Mouse (Mus musculus) MEL (cell line): Measurements from ENCODE around the gene Ccdc170. TPM values are rescaled to one million over a fixed set of nuclear protein-coding genes. Genes with fewer than 3 reads are reported as not detected.
A peak's percentile ranks its signal among the peaks of the same experiment; 100 is the strongest.
"Not testable (repeated sequence)": the region's sequence is repeated elsewhere in the genome, so short reads cannot be mapped to it uniquely, and the experiment has no call there.

Source experiments
- DNase-seq: peaks from one replicate; pipeline ENCODE4 v3.0.0; 2011; ENCODE audit warnings: low read depth, low spot score
- H3K27ac ChIP-seq: 2 replicates; pipeline ENCODE4 v1.5.1; 2012; ENCODE audit warnings: low read depth, mild to moderate bottlenecking, control low read depth, low read length, moderate library complexity; ENCODE audit not compliant: control insufficient read depth
- H3K27me3 ChIP-seq, 2 experiments: fragments of 150-350 bp in 1 of 2; sonication (generic) in 1 of 2; 2 replicates each; pipeline ENCODE4 v1.6.1; 2012; ENCODE audit warnings: low read length in 2 of 2, mild to moderate bottlenecking in 2 of 2, improper control_type of control experiment in 1 of 2, moderate library complexity in 1 of 2; ENCODE audit not compliant: insufficient read depth in 2 of 2, control insufficient read depth in 1 of 2
- H3K36me3 ChIP-seq, 2 experiments: 2 replicates each; pipeline ENCODE4 v1.6.1; 2012 to 2014; ENCODE audit warnings: low read length in 2 of 2, improper control_type of control experiment in 1 of 2, inconsistent platforms in 1 of 2, mild to moderate bottlenecking in 1 of 2; ENCODE audit not compliant: insufficient read depth in 2 of 2, control insufficient read depth in 1 of 2
- H3K4me1 ChIP-seq, 2 experiments: fragments of 150-350 bp in 1 of 2; sonication (generic) in 1 of 2; 2 replicates each; pipeline ENCODE4 v1.6.1; 2012; ENCODE audit warnings: low read length in 2 of 2, improper control_type of control experiment in 1 of 2, mild to moderate bottlenecking in 1 of 2; ENCODE audit not compliant: insufficient read depth in 2 of 2, control insufficient read depth in 1 of 2
- H3K4me3 ChIP-seq, 2 experiments: fragments of 150-350 bp in 1 of 2; sonication (generic) in 1 of 2; 2 replicates each; pipeline ENCODE4 v1.5.1; 2012; ENCODE audit warnings: low read depth in 2 of 2, low read length in 2 of 2, mild to moderate bottlenecking in 2 of 2, moderate library complexity in 2 of 2, control low read depth in 1 of 2, improper control_type of control experiment in 1 of 2; ENCODE audit not compliant: control insufficient read depth in 1 of 2, insufficient read depth in 1 of 2
- H3K79me2 ChIP-seq: 2 replicates; pipeline ENCODE4 v1.6.1; 2012; ENCODE audit warnings: mild to moderate bottlenecking, low read length, moderate library complexity; ENCODE audit not compliant: control insufficient read depth, poor library complexity, insufficient read depth
- H3K9ac ChIP-seq: 2 replicates; pipeline ENCODE4 v1.6.1; 2012; ENCODE audit warnings: low read depth, mild to moderate bottlenecking, control low read depth, low read length, moderate library complexity; ENCODE audit not compliant: control insufficient read depth, poor library complexity, severe bottlenecking
- H3K9me3 ChIP-seq: fragments of 150-350 bp; sonication (generic); replicated peaks from 2 replicates; pipeline ENCODE4 v1.6.1; 2012; ENCODE audit warnings: mild to moderate bottlenecking, low read length, improper control_type of control experiment, moderate library complexity; ENCODE audit not compliant: insufficient read depth
- BHLHE40 ChIP-seq: IDR thresholded peaks from 2 replicates; pipeline ENCODE4 v1.6.1; 2012; ENCODE audit warnings: low read depth, mild to moderate bottlenecking, inconsistent platforms, low read length, improper control_type of control experiment, borderline replicate concordance
- CHD1 ChIP-seq: IDR thresholded peaks from 2 replicates; pipeline ENCODE4 v1.6.1; 2012; ENCODE audit warnings: low read depth, mild to moderate bottlenecking, inconsistent platforms, low read length, improper control_type of control experiment
- CHD2 ChIP-seq: IDR thresholded peaks from 2 replicates; pipeline ENCODE4 v1.6.1; 2011; ENCODE audit warnings: low read length, improper control_type of control experiment
- CTCF ChIP-seq, 3 experiments: IDR thresholded peaks in 2 of 3; conservative IDR thresholded peaks in 1 of 3; 2 replicates each; pipeline ENCODE4 v1.5.1; 2011 to 2012; ENCODE audit warnings: low read length in 3 of 3, low read depth in 2 of 3, mild to moderate bottlenecking in 2 of 3, improper control_type of control experiment in 1 of 3, inconsistent platforms in 1 of 3, mixed read lengths in 1 of 3, moderate library complexity in 1 of 3; ENCODE audit not compliant: control insufficient read depth in 1 of 3, insufficient read depth in 1 of 3, poor library complexity in 1 of 3, severe bottlenecking in 1 of 3
- ELF1 ChIP-seq: IDR thresholded peaks from 2 replicates; pipeline ENCODE4 v1.6.1; 2014; ENCODE audit warnings: low read depth, mild to moderate bottlenecking, inconsistent platforms, low read length, improper control_type of control experiment, moderate library complexity
- GATA1 ChIP-seq: IDR thresholded peaks from 2 replicates; pipeline ENCODE4 v1.6.1; 2011; ENCODE audit warnings: low read depth, low read length, improper control_type of control experiment
- MAFK ChIP-seq: IDR thresholded peaks from 2 replicates; pipeline ENCODE4 v1.6.1; 2011; ENCODE audit warnings: low read depth, mild to moderate bottlenecking, low read length, improper control_type of control experiment, borderline replicate concordance
- MXI1 ChIP-seq: IDR thresholded peaks from 2 replicates; pipeline ENCODE4 v1.6.1; 2011; ENCODE audit warnings: mild to moderate bottlenecking, low read depth, low read length, improper control_type of control experiment
- MYB ChIP-seq: IDR thresholded peaks from 2 replicates; pipeline ENCODE4 v1.6.1; 2011; ENCODE audit warnings: mild to moderate bottlenecking, low read depth, low read length, improper control_type of control experiment
- MYC ChIP-seq: IDR thresholded peaks from 2 replicates; pipeline ENCODE4 v1.6.1; 2011; ENCODE audit warnings: low read depth, mild to moderate bottlenecking, low read length, improper control_type of control experiment, moderate library complexity
- NELFE ChIP-seq: IDR thresholded peaks from 2 replicates; pipeline ENCODE4 v1.6.1; 2011; ENCODE audit warnings: low read depth, low read length, improper control_type of control experiment
- NRF1 ChIP-seq: IDR thresholded peaks from 2 replicates; pipeline ENCODE4 v1.6.1; 2014; ENCODE audit warnings: low read depth, mild to moderate bottlenecking, inconsistent platforms, low read length, improper control_type of control experiment, moderate library complexity; ENCODE audit not compliant: poor library complexity, insufficient read depth, severe bottlenecking
- RCOR1 ChIP-seq: IDR thresholded peaks from 2 replicates; pipeline ENCODE4 v1.6.1; 2012; ENCODE audit warnings: low read depth, mild to moderate bottlenecking, inconsistent platforms, low read length, improper control_type of control experiment
- SMC3 ChIP-seq: IDR thresholded peaks from 2 replicates; pipeline ENCODE4 v1.6.1; 2011; ENCODE audit warnings: low read depth, low read length, improper control_type of control experiment
- TBP ChIP-seq: IDR thresholded peaks from 2 replicates; pipeline ENCODE4 v1.8.0; 2011; ENCODE audit warnings: low read depth, low read length, improper control_type of control experiment
- USF1 ChIP-seq: IDR thresholded peaks from 2 replicates; pipeline ENCODE4 v1.6.1; 2014; ENCODE audit warnings: low read depth, mild to moderate bottlenecking, inconsistent platforms, low read length, improper control_type of control experiment, moderate library complexity
- ZNF384 ChIP-seq: IDR thresholded peaks from 2 replicates; pipeline ENCODE4 v1.6.1; 2012; ENCODE audit warnings: low read depth, mild to moderate bottlenecking, inconsistent platforms, low read length, improper control_type of control experiment
- polyA plus RNA-seq, 2 experiments: library from polyadenylated mRNA; stranded (reverse) in 1 of 2; unstranded in 1 of 2; fragments of >175 nt in 1 of 2; fragments of >200 nt in 1 of 2; gene quantifications; 2 replicates each; pipeline versions ENCODE4 v1.2.1 to v1.2.4; 2012; ENCODE audit warnings: low replicate concordance in 2 of 2, low read depth in 1 of 2; ENCODE audit not compliant: insufficient read length in 2 of 2, insufficient read depth in 1 of 2, missing spikeins in 1 of 2
- total RNA-seq: library from RNA; depleted of rRNA; stranded (reverse); fragments of 300-350 nt; gene quantifications from 2 replicates; pipeline ENCODE4 v1.2.3, GENCODE M21; 2012; rRNA removed

Ccdc170 gene
- total RNA-seq (not detected in 2 replicates), polyA plus RNA-seq (not detected)

GRCm38 (mm10) chr10:4482355-4482754 is at the start of gene Ccdc170:
Gene Ccdc170 (plus strand): TSS chr10:4482502.
- no peak for TF ChIP-seq RCOR1
- TF ChIP-seq TBP = no peak
- TF ChIP-seq ELF1 = no peak
- TF ChIP-seq CHD1 = no peak
- TF ChIP-seq MYB = no peak
- TF ChIP-seq SMC3 = no peak
- TF ChIP-seq NRF1 = no peak
- TF ChIP-seq BHLHE40 = no peak
- TF ChIP-seq GATA1 = no peak
- no peak for TF ChIP-seq ZNF384
- TF ChIP-seq NELFE = no peak
- TF ChIP-seq MXI1 = no peak
- no peak for TF ChIP-seq USF1
- no peaks in the 10 kb centered on the region for H3K27me3 ChIP-seq
- no peak within 1 kb of the TSS for H3K4me3 ChIP-seq
- no peaks in the 10 kb centered on the region for H3K9me3 ChIP-seq
- no peaks in the 10 kb centered on the region for H3K79me2 ChIP-seq
- DNase-seq = no peak
- peaks cover 0 to 7% of the 10 kb centered on the region in 2 experiments; a peak in 1 of 4 replicates for H3K4me1 ChIP-seq
- H3K36me3 ChIP-seq = peaks cover 0 to 7% of the 10 kb centered on the region in 2 experiments; a peak in 2 of 4 replicates
- H3K27ac ChIP-seq = no peak within 1 kb of the TSS
- H3K9ac ChIP-seq = no peak within 1 kb of the TSS

DNA sequence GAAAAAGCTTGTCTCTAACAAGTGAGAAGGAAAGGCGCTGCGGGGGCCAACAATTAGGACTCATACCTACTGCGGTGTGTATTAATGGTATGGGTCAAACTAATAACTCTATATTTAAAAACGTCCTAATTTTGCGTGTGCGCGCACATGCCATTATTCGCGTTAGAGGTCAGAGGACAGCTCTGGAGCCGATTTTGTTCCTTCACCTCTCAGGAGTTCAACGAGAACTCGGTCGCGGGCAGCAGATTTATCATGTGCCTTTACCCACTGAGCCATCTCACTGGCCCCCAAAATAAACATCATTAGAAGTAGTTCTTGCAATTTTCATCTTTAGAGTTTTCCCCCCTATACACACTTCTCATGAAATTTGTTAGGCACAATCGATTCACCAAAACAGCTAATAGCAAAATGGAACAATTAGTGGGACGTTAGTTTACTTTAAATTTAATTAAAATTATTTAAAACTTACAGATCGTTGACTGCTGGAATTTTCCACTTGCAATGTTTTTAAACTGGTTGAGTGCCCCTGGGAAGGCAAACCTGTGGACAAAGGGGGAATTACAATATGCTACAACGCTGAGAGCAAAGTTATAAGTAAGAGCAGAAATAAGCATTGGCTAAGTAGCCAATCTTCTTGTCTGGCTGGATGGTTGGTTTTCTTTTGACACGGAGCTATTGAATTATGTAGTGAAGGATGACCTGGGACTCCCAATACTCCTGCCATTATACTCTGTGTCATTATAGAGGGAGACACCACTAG is 49.1 kb upstream of the Ccdc170 start:
- Histone ChIP-seq H3K79me2 (peaks cover 38% of the 10 kb centered on the region), H3K4me3 (peak overlapping the region; percentile 68 to 74), H3K36me3 (peaks cover 1 to 18% of the 10 kb centered on the region in 2 experiments), H3K27ac (peak overlapping the region; percentile 99), H3K9me3 (no peaks in the 10 kb centered on the region), H3K9ac (peak overlapping the region; percentile 91), H3K27me3 (no peaks in the 10 kb centered on the region), H3K4me1 (peaks cover 5 to 23% of the 10 kb centered on the region in 2 experiments; a peak in 3 of 4 replicates)
- DNase-seq = peak; percentile 66
- peak in 1 of 3 experiments; percentile 34; a peak in 2 of 6 replicates for TF ChIP-seq CTCF (IDR thresholded peaks at IDR 0.05 in 2 of 3, conservative IDR thresholded peaks at IDR 0.05 in 1 of 3; ENCODE audit: control insufficient read depth in 1 of 3, insufficient read depth in 1 of 3, low read depth in 2 of 3, low read length in 3 of 3, poor library complexity in 1 of 3, severe bottlenecking in 1 of 3)
- peak; percentile 16; the same call in 1 of the 2 replicates for TF ChIP-seq MYC
- no peak for TF ChIP-seq BHLHE40
- no peak for TF ChIP-seq CHD2
- 0 out of 2 replicates have a peak, but pooled peaks have one; percentile 42 for TF ChIP-seq ZNF384
- peak; percentile 80; the same call in 1 of the 2 replicates for TF ChIP-seq CHD1
- TF ChIP-seq MAFK = no peak

DNA sequence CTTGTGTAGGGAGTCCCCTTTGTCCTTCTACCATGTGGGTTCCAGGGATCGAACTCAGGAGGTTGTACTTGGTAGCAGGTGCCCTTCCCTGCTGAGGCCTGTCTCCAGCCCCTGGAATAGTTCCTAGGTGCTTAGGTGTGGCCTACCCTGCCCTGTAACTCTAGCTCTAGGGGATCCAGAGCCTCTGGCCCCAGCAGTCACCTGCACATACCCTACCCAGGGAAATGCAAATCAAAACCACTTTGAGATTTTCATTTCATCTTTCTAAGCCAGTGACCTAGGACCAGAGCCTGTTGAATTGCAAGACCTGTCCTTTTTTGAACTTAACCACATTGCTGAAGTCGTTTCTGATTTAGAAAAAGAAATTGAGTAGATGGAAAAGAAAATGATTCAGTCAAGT is 48.4 kb upstream of the Ccdc170 start:
- peaks cover 1 to 18% of the 10 kb centered on the region in 2 experiments for H3K36me3 ChIP-seq
- H3K4me1 ChIP-seq = peaks cover 5 to 23% of the 10 kb centered on the region in 2 experiments; a peak in 3 of 4 replicates
- H3K9ac ChIP-seq = peak overlapping the region; percentile 91
- DNase-seq, H3K27ac ChIP-seq, H3K9me3 ChIP-seq, H3K27me3 ChIP-seq: not testable (repeated sequence)
- H3K79me2 ChIP-seq = peaks cover 38% of the 10 kb centered on the region
- H3K4me3 ChIP-seq = peak overlapping the region; percentile 68 to 74
